Mouse (Mus musculus): ENCODE data around the gene Dhx33. TPM values are rescaled to one million over a fixed set of nuclear protein-coding genes. Genes with fewer than 3 reads are reported as not detected.

The Dhx33 gene
- polyA plus RNA-seq, 1 experiment from 2014 or later, result 11.4 TPM

- H3K9me3 ChIP-seq (replicated peaks), result no peaks in the 10 kb centered on the region
- H3K9ac ChIP-seq, result no peak overlapping the region
- no peak overlapping the region for H3K4me2 ChIP-seq
- no peak overlapping the region for H3K4me3 ChIP-seq
- H3K27me3 ChIP-seq, result no peaks in the 10 kb centered on the region
- no peaks in the 10 kb centered on the region for H3K4me1 ChIP-seq (replicated peaks)
- H3K27ac ChIP-seq, result no peak overlapping the region
- peaks cover 88% of the 10 kb centered on the region for H3K36me3 ChIP-seq
- WGBS, result 84% methylated on average over 5 of the region's 5 CpGs
- no peak for ATAC-seq (replicated peaks; ENCODE audit: insufficient number of reproducible peaks, insufficient read depth, low FRiP score, low read depth)
Observed at GRCm38 (mm10) chr11:70960786-70961554, 43.3 kb downstream of the Dhx33 start.

GRCm38 (mm10) chr11:70954711-70955110 lies 49.5 kb downstream of the Dhx33 start:
- H3K9ac ChIP-seq, result no peak overlapping the region
- no peak overlapping the region for H3K4me3 ChIP-seq
- H3K4me1 ChIP-seq (replicated peaks), result no peaks in the 10 kb centered on the region
- peaks cover 89% of the 10 kb centered on the region for H3K36me3 ChIP-seq
- WGBS, result 89% methylated on average over 4 of the region's 4 CpGs
- no peaks in the 10 kb centered on the region for H3K9me3 ChIP-seq (replicated peaks)
- no peak for ATAC-seq (replicated peaks; ENCODE audit: insufficient number of reproducible peaks, insufficient read depth, low FRiP score, low read depth)
- no peak overlapping the region for H3K27ac ChIP-seq
- no peaks in the 10 kb centered on the region for H3K27me3 ChIP-seq
- no peak overlapping the region for H3K4me2 ChIP-seq

DNA sequence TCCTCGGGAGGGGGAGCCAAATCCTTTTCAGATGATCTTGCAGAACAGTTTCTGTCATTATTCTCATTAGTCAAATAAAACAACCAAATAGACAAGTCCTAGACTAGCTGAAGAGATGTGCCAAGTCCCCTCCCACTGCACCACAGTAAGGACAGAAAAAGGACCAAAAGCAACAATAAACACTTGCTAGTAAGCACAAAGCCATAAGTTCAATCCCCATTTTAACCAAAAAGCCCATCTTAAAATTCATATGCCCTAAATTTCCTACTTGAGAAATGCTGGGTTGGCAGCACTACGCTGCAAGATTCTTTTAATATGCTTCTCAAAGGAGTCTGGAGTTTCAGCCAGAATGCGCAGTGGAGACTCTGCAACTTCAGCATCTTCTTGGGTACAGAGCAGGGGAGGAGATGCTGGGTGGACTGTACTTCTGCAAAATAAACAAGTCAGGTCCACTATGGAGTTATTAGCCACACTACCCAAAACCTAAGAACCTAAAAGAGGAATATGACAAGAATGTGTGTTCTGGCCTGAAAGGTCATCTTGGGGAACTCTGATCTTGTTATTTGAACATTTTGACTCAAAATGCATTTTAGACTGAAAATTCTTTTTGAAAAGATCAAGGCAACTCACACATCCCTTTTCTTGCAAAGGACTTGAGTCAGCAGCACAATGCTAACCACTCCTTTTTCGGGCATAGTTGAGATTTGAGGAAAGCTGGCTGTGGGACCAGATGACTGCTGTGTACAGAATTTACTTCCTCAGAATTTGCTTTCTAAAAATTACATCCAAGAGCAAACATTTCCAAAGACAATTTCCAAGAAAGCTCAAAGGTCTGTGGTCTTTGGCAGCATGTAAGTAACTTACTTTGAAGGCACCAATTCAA lies 59.1 kb downstream of the Dhx33 start:
- no peaks in the 10 kb centered on the region for H3K27me3 ChIP-seq
- no peak overlapping the region for H3K4me3 ChIP-seq
- no peak overlapping the region for H3K27ac ChIP-seq
- H3K9me3 ChIP-seq (replicated peaks), result no peaks in the 10 kb centered on the region
- peaks cover 81% of the 10 kb centered on the region for H3K36me3 ChIP-seq
- H3K4me1 ChIP-seq (replicated peaks), result no peaks in the 10 kb centered on the region
- ATAC-seq (replicated peaks; ENCODE audit: insufficient number of reproducible peaks, insufficient read depth, low FRiP score, low read depth), result no peak
- whole genome bisulfite sequencing, result 87% methylated on average over 4 of the region's 4 CpGs
- H3K9ac ChIP-seq, result no peak overlapping the region
- H3K4me2 ChIP-seq, result no peak overlapping the region

DNA sequence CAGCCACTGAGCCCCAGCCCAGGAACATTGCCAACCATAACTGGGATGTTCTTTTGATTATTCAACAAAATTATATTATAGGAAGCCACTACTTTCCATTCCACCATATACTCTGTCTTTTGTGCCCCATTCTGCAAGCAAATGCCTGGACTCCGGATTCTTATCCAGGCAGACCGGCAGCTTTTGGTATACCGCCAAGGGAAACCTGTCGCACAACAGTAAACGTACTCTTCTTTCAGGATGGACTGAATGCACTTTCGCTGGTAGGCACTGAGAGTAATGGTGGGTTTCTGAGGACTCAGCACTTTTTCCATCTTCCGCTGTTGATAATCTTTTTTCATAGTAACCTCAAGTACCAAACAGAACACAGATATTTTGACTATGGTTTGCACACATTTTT lies 60.6 kb downstream of the Dhx33 start:
- no peaks in the 10 kb centered on the region for H3K27me3 ChIP-seq
- H3K4me2 ChIP-seq, result no peak overlapping the region
- no peaks in the 10 kb centered on the region for H3K9me3 ChIP-seq (replicated peaks)
- no peaks in the 10 kb centered on the region for H3K4me1 ChIP-seq (replicated peaks)
- no peak for ATAC-seq (replicated peaks; ENCODE audit: insufficient number of reproducible peaks, insufficient read depth, low FRiP score, low read depth)
- peaks cover 79% of the 10 kb centered on the region for H3K36me3 ChIP-seq
- no peak overlapping the region for H3K27ac ChIP-seq
- no peak overlapping the region for H3K4me3 ChIP-seq
- H3K9ac ChIP-seq, result no peak overlapping the region
- 91% methylated on average over 7 of the region's 7 CpGs for WGBS

DNA sequence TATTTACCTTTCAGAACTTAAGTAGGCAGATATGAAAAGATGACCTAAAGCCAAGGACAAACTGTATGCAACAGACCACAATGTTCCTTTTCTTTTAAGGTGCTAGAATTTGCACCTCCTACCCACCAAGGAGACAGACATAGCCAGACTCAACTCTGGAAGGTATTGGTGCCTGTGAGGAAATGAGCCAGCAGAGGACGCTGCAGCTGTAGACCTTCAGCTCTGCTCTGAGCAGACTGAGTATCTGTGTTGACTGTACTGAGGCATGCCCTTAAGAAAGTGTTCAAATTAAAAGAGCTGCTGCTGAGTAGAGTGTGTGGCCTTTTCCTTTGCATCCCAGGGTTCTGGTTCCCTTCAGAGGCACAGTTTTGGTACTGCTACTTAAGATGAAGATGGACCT lies 61.6 kb downstream of the Dhx33 start:
- H3K27ac ChIP-seq, result no peak overlapping the region
- ATAC-seq (replicated peaks; ENCODE audit: insufficient number of reproducible peaks, insufficient read depth, low FRiP score, low read depth), result no peak
- no peaks in the 10 kb centered on the region for H3K27me3 ChIP-seq
- no peak overlapping the region for H3K9ac ChIP-seq
- WGBS, result 82% methylated on average over 1 of the region's 1 CpGs
- H3K4me3 ChIP-seq, result no peak overlapping the region
- H3K36me3 ChIP-seq, result peaks cover 79% of the 10 kb centered on the region
- H3K4me2 ChIP-seq, result no peak overlapping the region
- H3K4me1 ChIP-seq (replicated peaks), result no peaks in the 10 kb centered on the region
- no peaks in the 10 kb centered on the region for H3K9me3 ChIP-seq (replicated peaks)

DNA sequence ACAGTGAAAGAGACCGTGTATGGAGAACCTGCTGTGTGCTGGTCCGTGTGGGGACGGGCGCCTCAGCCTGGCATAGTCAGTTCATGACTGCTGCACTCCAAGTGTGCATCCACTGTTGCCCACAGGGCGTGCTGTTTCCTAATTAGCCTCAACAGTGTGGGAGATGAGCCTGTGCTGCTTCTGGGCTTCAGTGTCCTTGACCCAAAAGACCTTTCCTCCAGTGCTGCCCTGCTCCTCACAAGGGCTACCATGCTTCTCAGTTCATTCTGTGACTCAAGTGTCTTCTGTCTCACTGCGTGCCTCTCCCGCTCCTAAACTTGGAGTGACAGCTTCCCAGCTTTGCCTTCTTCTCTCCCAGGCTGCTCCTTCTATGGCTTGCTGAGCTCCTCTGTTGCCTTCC lies 68.9 kb downstream of the Dhx33 start:
- Histone ChIP-seq H3K4me1 (replicated peaks) (no peaks in the 10 kb centered on the region), H3K9me3 (replicated peaks) (no peaks in the 10 kb centered on the region), H3K36me3 (peaks cover 56% of the 10 kb centered on the region), H3K27me3 (no peaks in the 10 kb centered on the region), H3K4me3 (no peak overlapping the region), H3K9ac (no peak overlapping the region), H3K4me2 (no peak overlapping the region), H3K27ac (no peak overlapping the region)
- no peak for ATAC-seq (replicated peaks; ENCODE audit: insufficient number of reproducible peaks, insufficient read depth, low FRiP score, low read depth)
- 92% methylated on average over 7 of the region's 7 CpGs for WGBS

Other genes starting within 250 kb of the Dhx33 start
- gene Zfp3, start 240.2 kb downstream of the Dhx33 start, polyA plus RNA-seq (2015; fragmentation: Nextera tagmentation; extraction: Ambion mirVana), result 8.4 and 9.3 TPM in 2 replicates
- 0.45 and 0.60 TPM in 2 replicates for gene Scimp, start 191.9 kb downstream of the Dhx33 start, polyA plus RNA-seq (2015; fragmentation: Nextera tagmentation; extraction: Ambion mirVana)
- 26.4 and 29.1 TPM in 2 replicates for gene Rabep1, start 159.7 kb downstream of the Dhx33 start, polyA plus RNA-seq (2015; fragmentation: Nextera tagmentation; extraction: Ambion mirVana)
- 98.2 and 106 TPM in 2 replicates for gene Nup88, start 34.5 kb downstream of the Dhx33 start, polyA plus RNA-seq (2015; fragmentation: Nextera tagmentation; extraction: Ambion mirVana)
- 47.6 and 53.1 TPM in 2 replicates for gene Rpain, start 34.2 kb downstream of the Dhx33 start, polyA plus RNA-seq (2015; fragmentation: Nextera tagmentation; extraction: Ambion mirVana)
- 231 and 266 TPM in 2 replicates for gene C1qbp, start 21.4 kb downstream of the Dhx33 start, polyA plus RNA-seq (2015; fragmentation: Nextera tagmentation; extraction: Ambion mirVana)
- gene Mis12, start 15.2 kb upstream of the Dhx33 start, polyA plus RNA-seq (2015; fragmentation: Nextera tagmentation; extraction: Ambion mirVana), result 23.0 and 25.4 TPM in 2 replicates
- gene Derl2, start 15.4 kb upstream of the Dhx33 start, polyA plus RNA-seq (2015; fragmentation: Nextera tagmentation; extraction: Ambion mirVana), result 31.7 and 35.6 TPM in 2 replicates
- gene 6330403K07Rik, start 29.1 kb upstream of the Dhx33 start, polyA plus RNA-seq (2015; fragmentation: Nextera tagmentation; extraction: Ambion mirVana), result 25.5 and 36.7 TPM in 2 replicates
- 0.04 and 0.16 TPM in 2 replicates for gene Nlrp1a, start 140.3 kb upstream of the Dhx33 start, polyA plus RNA-seq (2015; fragmentation: Nextera tagmentation; extraction: Ambion mirVana)
- gene Nlrp1b, start 226.3 kb upstream of the Dhx33 start, polyA plus RNA-seq (2015; fragmentation: Nextera tagmentation; extraction: Ambion mirVana), result 0.08 TPM in 1 of 2 replicates, not detected in the other

Measured in heart, embryonic 15.5 days (tissue).